Mouse (Mus musculus) forebrain, postnatal 0 days (tissue): ENCODE measurements around the gene Coro2a. TPM values are rescaled to one million over a fixed set of nuclear protein-coding genes. Genes with fewer than 3 reads are reported as not detected.

ENCODE experiments used
- ATAC-seq: fragments of 200-750 bp; cut with Nextera tagmentation; 2 replicates; pipeline ENCODE4 v1.8.0; 2017; ENCODE audit warnings: mild to moderate bottlenecking, moderate library complexity
- DNase-seq: peaks from one replicate; pipeline ENCODE4 v3.0.0-alpha.2; 2015
- H3K27ac ChIP-seq: fragments of 300-500 bp; sonication (generic); 2 replicates; pipeline ENCODE4 v1.5.1; 2014; ENCODE audit warnings: low read depth, mild to moderate bottlenecking, antibody characterized with exemption, low read length, moderate library complexity, mixed read lengths
- H3K27me3 ChIP-seq: fragments of 300-500 bp; sonication (generic); 2 replicates; pipeline ENCODE4 v1.6.1; 2014; ENCODE audit warnings: mild to moderate bottlenecking, low read length, mixed read lengths; ENCODE audit not compliant: insufficient read depth
- H3K36me3 ChIP-seq: fragments of 300-500 bp; sonication (generic); 2 replicates; pipeline ENCODE4 v1.6.1; 2014; ENCODE audit warnings: mild to moderate bottlenecking, moderate library complexity; ENCODE audit not compliant: insufficient read depth
- H3K4me1 ChIP-seq: fragments of 300-500 bp; sonication (generic); 2 replicates; pipeline ENCODE4 v1.6.1; 2014; ENCODE audit warnings: antibody characterized with exemption; ENCODE audit not compliant: insufficient read depth
- H3K4me2 ChIP-seq: fragments of 300-500 bp; sonication (generic); 2 replicates; pipeline ENCODE4 v1.6.1; 2014; ENCODE audit warnings: low read depth, mild to moderate bottlenecking, moderate library complexity
- H3K4me3 ChIP-seq: fragments of 300-500 bp; sonication (generic); 2 replicates; pipeline ENCODE4 v1.5.1; 2014; ENCODE audit warnings: low read depth, low read length, mixed read lengths
- H3K9ac ChIP-seq: fragments of 300-500 bp; sonication (generic); 2 replicates; pipeline ENCODE4 v1.6.1; 2014; ENCODE audit warnings: mild to moderate bottlenecking
- H3K9me3 ChIP-seq: fragments of 300-500 bp; sonication (generic); 2 replicates; pipeline ENCODE4 v1.6.1; 2016; ENCODE audit warnings: low read length
- CTCF ChIP-seq: sonication (generic); IDR thresholded peaks from 2 replicates; pipeline ENCODE4 v1.5.1; 2016; ENCODE audit warnings: antibody characterized with exemption, control low read depth, low read depth
- WGBS: fragments of 180-500 bp; shearing (Covaris S2); extraction: QIAGEN DNeasy Blood & Tissue Kit; methylation state at CpG from one replicate; pipeline ENCODE4 v1.1.7; 2014; 5-methylcytosine and 5-hydroxymethylcytosine counted together
- polyA plus RNA-seq: library from polyadenylated mRNA; unstranded; fragments of >200 nt; fragmentation: Nextera tagmentation; extraction: Ambion mirVana; gene quantifications from 2 replicates; pipeline ENCODE4 v1.2.1, GENCODE M21; 2015
- total RNA-seq: library from RNA; depleted of rRNA; stranded (reverse); fragments of >200 nt; gene quantifications from 2 replicates; pipeline ENCODE4 v1.2.3, GENCODE M21; 2014

Coro2a gene
- total and polyA plus RNA-seq, 2 experiments from 2014 or later: 7.5 to 20.6 TPM

GRCm38 (mm10) chr4:46614641-46615040 is 12.6 kb upstream of the Coro2a start:
- no peak overlapping the region for H3K4me2 ChIP-seq
- no peaks in the 10 kb centered on the region for H3K9me3 ChIP-seq
- H3K4me3 ChIP-seq: no peak overlapping the region
- ATAC-seq: no peak
- no peaks in the 10 kb centered on the region for H3K27me3 ChIP-seq
- no peak for DNase-seq
- H3K27ac ChIP-seq: no peak overlapping the region
- H3K36me3 ChIP-seq: no peaks in the 10 kb centered on the region
- no peaks in the 10 kb centered on the region for H3K4me1 ChIP-seq
- TF ChIP-seq CTCF: no peak
- no peak overlapping the region for H3K9ac ChIP-seq
- 81% methylated on average over 9 of the region's 9 CpGs for WGBS

GRCm38 (mm10) chr4:46613618-46614017 is 11.6 kb upstream of the Coro2a start:
- H3K27ac ChIP-seq: no peak overlapping the region
- no peaks in the 10 kb centered on the region for H3K36me3 ChIP-seq
- H3K9ac ChIP-seq: no peak overlapping the region
- WGBS: 82% methylated on average over 12 of the region's 12 CpGs
- no peaks in the 10 kb centered on the region for H3K27me3 ChIP-seq
- no peak for TF ChIP-seq CTCF
- ATAC-seq: no peak
- no peaks in the 10 kb centered on the region for H3K9me3 ChIP-seq
- no peak overlapping the region for H3K4me2 ChIP-seq
- H3K4me3 ChIP-seq: no peak overlapping the region
- no peaks in the 10 kb centered on the region for H3K4me1 ChIP-seq
- no peak for DNase-seq

- ATAC-seq (peak; percentile 74), DNase-seq (peak; percentile 95)
- Histone ChIP-seq H3K4me2 (no peak overlapping the region), H3K9ac (no peak overlapping the region), H3K36me3 (no peaks in the 10 kb centered on the region), H3K27me3 (no peaks in the 10 kb centered on the region), H3K9me3 (no peaks in the 10 kb centered on the region), H3K27ac (no peak overlapping the region), H3K4me1 (no peaks in the 10 kb centered on the region), H3K4me3 (no peak overlapping the region)
- TF ChIP-seq CTCF: peak; percentile 99
- 3% methylated on average over 4 of the region's 4 CpGs for WGBS
Observed at GRCm38 (mm10) chr4:46611181-46611580, 9.2 kb upstream of the Coro2a start.

GRCm38 (mm10) chr4:46607601-46608000 is 5.6 kb upstream of the Coro2a start:
- WGBS: 72% methylated on average over 3 of the region's 3 CpGs
- ATAC-seq: no peak
- no peak overlapping the region for H3K4me3 ChIP-seq

GRCm38 (mm10) chr4:46605451-46605850 is 3.4 kb upstream of the Coro2a start:
- H3K36me3 ChIP-seq: no peaks in the 10 kb centered on the region
- no peaks in the 10 kb centered on the region for H3K9me3 ChIP-seq
- DNase-seq: no peak
- no peak overlapping the region for H3K9ac ChIP-seq
- 76% methylated on average over 11 of the region's 11 CpGs for WGBS
- ATAC-seq: no peak
- H3K4me1 ChIP-seq: peaks cover 4% of the 10 kb centered on the region; the same call in 1 of the 2 replicates
- H3K27me3 ChIP-seq: no peaks in the 10 kb centered on the region
- no peak overlapping the region for H3K27ac ChIP-seq
- TF ChIP-seq CTCF: no peak
- no peak overlapping the region for H3K4me3 ChIP-seq
- H3K4me2 ChIP-seq: no peak overlapping the region

More at GRCm38 (mm10) chr4:46607601-46608000, 5.6 kb upstream of the Coro2a start:
- H3K27ac ChIP-seq: no peak overlapping the region
- no peak for TF ChIP-seq CTCF
- no peaks in the 10 kb centered on the region for H3K4me1 ChIP-seq
- H3K9ac ChIP-seq: no peak overlapping the region
- H3K27me3 ChIP-seq: no peaks in the 10 kb centered on the region
- H3K9me3 ChIP-seq: no peaks in the 10 kb centered on the region
- no peak for DNase-seq
- H3K4me2 ChIP-seq: no peak overlapping the region
- no peaks in the 10 kb centered on the region for H3K36me3 ChIP-seq

- no peak for DNase-seq
- 58% methylated on average over 7 of the region's 7 CpGs for whole genome bisulfite sequencing
- no peaks in the 10 kb centered on the region for H3K9me3 ChIP-seq
Observed at GRCm38 (mm10) chr4:46602704-46603103, 702 bp upstream of the Coro2a start.

GRCm38 (mm10) chr4:46601258-46601843 is 651 bp downstream of the Coro2a start:
- DNase-seq: peak; percentile 46
- Histone ChIP-seq H3K4me2 (peak overlapping the region; percentile 80), H3K9me3 (no peaks in the 10 kb centered on the region), H3K27me3 (no peaks in the 10 kb centered on the region), H3K9ac (peak overlapping the region; percentile 77), H3K4me3 (peak overlapping the region; percentile 66), H3K4me1 (peaks cover 6% of the 10 kb centered on the region; the same call in 1 of the 2 replicates), H3K27ac (peak overlapping the region; percentile 24), H3K36me3 (no peaks in the 10 kb centered on the region)
- under 1% methylated on average over 43 of the region's 52 CpGs for WGBS
- no peak for TF ChIP-seq CTCF
- peak; percentile 20 for ATAC-seq

More at GRCm38 (mm10) chr4:46602704-46603103, 702 bp upstream of the Coro2a start:
- Histone ChIP-seq H3K4me1 (peaks cover 6% of the 10 kb centered on the region; the same call in 1 of the 2 replicates), H3K27me3 (no peaks in the 10 kb centered on the region), H3K36me3 (no peaks in the 10 kb centered on the region), H3K27ac (no peak overlapping the region), H3K4me2 (no peak overlapping the region), H3K9ac (no peak overlapping the region), H3K4me3 (no peak overlapping the region)
- no peak for ATAC-seq
- TF ChIP-seq CTCF: no peak
